Comparison of ENCODE assay signal across 22 mouse cellular contexts in the genomic region with DNA sequence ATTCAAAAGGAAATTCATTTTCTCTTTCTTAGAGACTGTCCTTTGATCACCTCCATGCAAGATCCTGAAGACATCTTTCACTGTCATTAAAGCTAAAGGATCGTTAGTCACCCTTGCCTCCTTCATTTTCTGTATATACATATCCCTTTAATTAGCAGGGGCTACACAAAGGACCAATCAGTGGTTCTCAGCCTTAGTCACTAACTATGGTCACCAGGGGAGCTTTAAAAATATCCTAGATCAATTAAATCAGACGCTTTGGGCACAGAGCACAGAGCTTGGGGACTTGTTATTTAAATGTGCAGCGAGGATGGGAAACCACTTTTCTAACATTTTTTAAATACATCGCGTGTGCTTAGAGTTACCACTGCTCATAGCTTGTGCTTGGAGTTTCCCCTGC.
"Had no signal": no experiment of that assay in that cellular context is flagged by ENCODE, and none has a peak within 500 bp of the region (broad histone marks: within the 10 kb centered on the region; RNA-seq: fewer than 3 reads in every experiment).

No protein-coding gene starts in this region.

- H3K4me3 ChIP-seq: layer of hippocampus, adult 2 months; limb, embryonic 10.5 days; limb, embryonic 13.5 days; liver, embryonic 12.5 days; liver, embryonic 15.5 days; lung, embryonic 15.5 days; megakaryocyte, embryonic 14.5 days; midbrain, embryonic 13.5 days; neural tube, embryonic 12.5 days; stomach, embryonic 15.5 days had no signal

- ATAC-seq: liver, embryonic 12.5 days; midbrain, embryonic 13.5 days had no signal

- H3K4me2 ChIP-seq: limb, embryonic 13.5 days; liver, embryonic 12.5 days; liver, embryonic 15.5 days; lung, embryonic 15.5 days; midbrain, embryonic 13.5 days; neural tube, embryonic 12.5 days; stomach, embryonic 15.5 days had no signal

- H3K36me3 ChIP-seq: limb, embryonic 10.5 days; limb, embryonic 13.5 days; liver, embryonic 12.5 days; liver, embryonic 15.5 days; lung, embryonic 15.5 days; midbrain, embryonic 13.5 days; neural tube, embryonic 12.5 days; stomach, embryonic 15.5 days had no signal

- H3K27me3 ChIP-seq: limb, embryonic 13.5 days; liver, embryonic 12.5 days; liver, embryonic 15.5 days; lung, embryonic 15.5 days; megakaryocyte, embryonic 14.5 days; midbrain, embryonic 13.5 days; neural tube, embryonic 12.5 days; stomach, embryonic 15.5 days had no signal

- H3K9me3 ChIP-seq: limb, embryonic 10.5 days; limb, embryonic 13.5 days; liver, embryonic 12.5 days; liver, embryonic 15.5 days; lung, embryonic 15.5 days; megakaryocyte, embryonic 14.5 days; midbrain, embryonic 13.5 days; neural tube, embryonic 12.5 days; stomach, embryonic 15.5 days had no signal

- H3K4me1 ChIP-seq: limb, embryonic 10.5 days; limb, embryonic 13.5 days; liver, embryonic 12.5 days; liver, embryonic 15.5 days; lung, embryonic 15.5 days; megakaryocyte, embryonic 14.5 days; midbrain, embryonic 13.5 days; neural tube, embryonic 12.5 days; stomach, embryonic 15.5 days had no signal

- H3K9ac ChIP-seq: limb, embryonic 13.5 days; liver, embryonic 12.5 days; liver, embryonic 15.5 days; lung, embryonic 15.5 days; midbrain, embryonic 13.5 days; neural tube, embryonic 12.5 days; stomach, embryonic 15.5 days had no signal

- DNase-seq: kidney, adult 2 months; kidney, postnatal 25 days; layer of hippocampus, adult 9-11 months; liver; lung, adult 18-20 months; lung, postnatal 10 days; lung, postnatal 36 days; retina, postnatal 1 day; right cerebral cortex, postnatal 25 days; spleen, adult 18-20 months; thymus, postnatal 25 days had no signal

- H3K27ac ChIP-seq: kidney, postnatal 0 days; layer of hippocampus, adult 2 months; limb, embryonic 10.5 days; limb, embryonic 13.5 days; liver, embryonic 12.5 days; liver, embryonic 15.5 days; lung, embryonic 15.5 days; midbrain, embryonic 13.5 days; neural tube, embryonic 12.5 days; stomach, embryonic 15.5 days had no signal
